Mouse (Mus musculus) heart, embryonic 12.5 days (tissue): ENCODE measurements around the gene Syt2. TPM values are rescaled to one million over a fixed set of nuclear protein-coding genes. Genes with fewer than 3 reads are reported as not detected.

Experiments
- ATAC-seq: fragments of 200-750 bp; cut with Nextera tagmentation; 2 replicates; pipeline ENCODE4 v1.8.0; 2017; ENCODE audit warnings: moderate TSS enrichment, moderate library complexity; ENCODE audit not compliant: insufficient number of reproducible peaks, low FRiP score
- H3K27ac ChIP-seq: fragments of 300-500 bp; sonication (generic); 2 replicates; pipeline ENCODE4 v1.5.1; 2016; ENCODE audit warnings: mild to moderate bottlenecking, moderate library complexity; ENCODE audit not compliant: poor library complexity, severe bottlenecking
- H3K27me3 ChIP-seq: fragments of 300-500 bp; sonication (generic); replicated peaks from 2 replicates; pipeline ENCODE4 v1.6.1; 2016; ENCODE audit warnings: mild to moderate bottlenecking, moderate library complexity
- H3K36me3 ChIP-seq: fragments of 300-500 bp; sonication (generic); 2 replicates; pipeline ENCODE4 v1.6.1; 2016; ENCODE audit warnings: mild to moderate bottlenecking, moderate library complexity
- H3K4me1 ChIP-seq: fragments of 300-500 bp; sonication (generic); replicated peaks from 2 replicates; pipeline ENCODE4 v1.6.1; 2016; ENCODE audit warnings: mild to moderate bottlenecking
- H3K4me2 ChIP-seq: fragments of 300-500 bp; sonication (generic); 2 replicates; pipeline ENCODE4 v1.6.1; 2016; ENCODE audit warnings: mild to moderate bottlenecking, moderate library complexity
- H3K4me3 ChIP-seq: fragments of 300-500 bp; sonication (generic); 2 replicates; pipeline ENCODE4 v1.5.1; 2016; ENCODE audit warnings: mild to moderate bottlenecking
- H3K9ac ChIP-seq: fragments of 300-500 bp; sonication (generic); 2 replicates; pipeline ENCODE4 v1.6.1; 2016; ENCODE audit warnings: mild to moderate bottlenecking, moderate library complexity
- H3K9me3 ChIP-seq: fragments of 300-500 bp; sonication (generic); replicated peaks from 2 replicates; pipeline ENCODE4 v1.6.1; 2016; ENCODE audit warnings: mild to moderate bottlenecking, moderate library complexity
- WGBS: fragments of 180-500 bp; shearing (Covaris S2); methylation state at CpG from one replicate; pipeline ENCODE4 v1.1.7; 2016; 5-methylcytosine and 5-hydroxymethylcytosine counted together
- polyA plus RNA-seq: library from polyadenylated mRNA; unstranded; fragments of >200 nt; fragmentation: Nextera tagmentation; extraction: Ambion mirVana; gene quantifications from 2 replicates; pipeline ENCODE4 v1.2.1, GENCODE M21; 2016

The Syt2 gene
- polyA plus RNA-seq, 1 experiment from 2014 or later, result 0.23 TPM

GRCm38 (mm10) chr1:134686834-134687421 lies 40.5 kb downstream of the Syt2 start:
- Histone ChIP-seq H3K4me3 (no peak overlapping the region), H3K9ac (no peak overlapping the region), H3K9me3 (peaks cover 5% of the 10 kb centered on the region; the same call in 1 of the 2 replicates), H3K4me2 (no peak overlapping the region), H3K36me3 (no peaks in the 10 kb centered on the region), H3K4me1 (no peaks in the 10 kb centered on the region), H3K27ac (no peak overlapping the region), H3K27me3 (peaks cover 5% of the 10 kb centered on the region)
- ATAC-seq, result no peak
- WGBS, result 52% methylated on average over 4 of the region's 4 CpGs

GRCm38 (mm10) chr1:134696302-134696701 lies 49.8 kb downstream of the Syt2 start:
- Histone ChIP-seq H3K4me1 (peaks cover 7% of the 10 kb centered on the region), H3K9me3 (peaks cover 2% of the 10 kb centered on the region; the same call in 1 of the 2 replicates), H3K9ac (no peak overlapping the region), H3K4me3 (no peak overlapping the region), H3K36me3 (no peaks in the 10 kb centered on the region), H3K27ac (no peak overlapping the region), H3K4me2 (no peak overlapping the region), H3K27me3 (0 out of 2 replicates have a peak, but pooled peaks cover 9% of the 10 kb centered on the region)
- 68% methylated on average over 2 of the region's 2 CpGs for WGBS
- no peak for ATAC-seq

GRCm38 (mm10) chr1:134697073-134697472 lies 50.6 kb downstream of the Syt2 start:
- Histone ChIP-seq H3K4me2 (no peak overlapping the region), H3K9me3 (no peaks in the 10 kb centered on the region), H3K36me3 (no peaks in the 10 kb centered on the region), H3K27me3 (0 out of 2 replicates have a peak, but pooled peaks cover 9% of the 10 kb centered on the region), H3K27ac (no peak overlapping the region), H3K4me3 (no peak overlapping the region), H3K4me1 (peaks cover 7% of the 10 kb centered on the region), H3K9ac (no peak overlapping the region)
- WGBS, result 77% methylated on average over 4 of the region's 4 CpGs
- no peak for ATAC-seq

- Histone ChIP-seq H3K27ac (no peak overlapping the region), H3K9ac (no peak overlapping the region), H3K9me3 (no peaks in the 10 kb centered on the region), H3K27me3 (0 out of 2 replicates have a peak, but pooled peaks cover 9% of the 10 kb centered on the region), H3K4me2 (no peak overlapping the region), H3K36me3 (no peaks in the 10 kb centered on the region), H3K4me1 (peaks cover 7% of the 10 kb centered on the region), H3K4me3 (no peak overlapping the region)
- 84% methylated on average over 17 of the region's 17 CpGs for WGBS
- ATAC-seq, result no peak
Measured at GRCm38 (mm10) chr1:134697522-134698250, 51.2 kb downstream of the Syt2 start.

GRCm38 (mm10) chr1:134698486-134698885 lies 52.0 kb downstream of the Syt2 start:
- no peak overlapping the region for H3K4me2 ChIP-seq
- H3K4me1 ChIP-seq, result peaks cover 10% of the 10 kb centered on the region
- H3K36me3 ChIP-seq, result no peaks in the 10 kb centered on the region
- H3K9ac ChIP-seq, result no peak overlapping the region
- no peak overlapping the region for H3K27ac ChIP-seq
- H3K4me3 ChIP-seq, result no peak overlapping the region
- H3K27me3 ChIP-seq, result 0 out of 2 replicates have a peak, but pooled peaks cover 9% of the 10 kb centered on the region
- no peak for ATAC-seq
- H3K9me3 ChIP-seq, result no peaks in the 10 kb centered on the region
- WGBS, result 62% methylated on average over 5 of the region's 5 CpGs

- WGBS, result 71% methylated on average over 9 of the region's 9 CpGs
- Histone ChIP-seq H3K27ac (no peak overlapping the region), H3K9me3 (no peaks in the 10 kb centered on the region), H3K4me3 (no peak overlapping the region), H3K27me3 (peaks cover 12% of the 10 kb centered on the region), H3K4me2 (no peak overlapping the region), H3K4me1 (peaks cover 11% of the 10 kb centered on the region), H3K36me3 (no peaks in the 10 kb centered on the region), H3K9ac (no peak overlapping the region)
- ATAC-seq, result no peak
Measured at GRCm38 (mm10) chr1:134699390-134699789, 52.9 kb downstream of the Syt2 start.

GRCm38 (mm10) chr1:134700151-134700550 lies 53.7 kb downstream of the Syt2 start:
- WGBS, result 71% methylated on average over 2 of the region's 2 CpGs
- H3K36me3 ChIP-seq, result no peaks in the 10 kb centered on the region
- no peak overlapping the region for H3K4me2 ChIP-seq
- no peak for ATAC-seq
- no peak overlapping the region for H3K4me3 ChIP-seq
- H3K27me3 ChIP-seq, result peaks cover 19% of the 10 kb centered on the region
- H3K4me1 ChIP-seq, result peaks cover 13% of the 10 kb centered on the region
- no peak overlapping the region for H3K27ac ChIP-seq
- H3K9me3 ChIP-seq, result no peaks in the 10 kb centered on the region
- no peak overlapping the region for H3K9ac ChIP-seq

GRCm38 (mm10) chr1:134700634-134701033 lies 54.2 kb downstream of the Syt2 start:
- no peak for ATAC-seq
- Histone ChIP-seq H3K4me1 (peaks cover 14% of the 10 kb centered on the region), H3K4me2 (no peak overlapping the region), H3K36me3 (no peaks in the 10 kb centered on the region), H3K27me3 (peaks cover 24% of the 10 kb centered on the region), H3K9ac (no peak overlapping the region), H3K9me3 (no peaks in the 10 kb centered on the region), H3K27ac (no peak overlapping the region), H3K4me3 (no peak overlapping the region)
- 47% methylated on average over 5 of the region's 5 CpGs for whole genome bisulfite sequencing

- Histone ChIP-seq H3K36me3 (no peaks in the 10 kb centered on the region), H3K4me1 (peaks cover 14% of the 10 kb centered on the region), H3K9ac (no peak overlapping the region), H3K27ac (no peak overlapping the region), H3K4me2 (no peak overlapping the region), H3K9me3 (no peaks in the 10 kb centered on the region), H3K4me3 (no peak overlapping the region), H3K27me3 (peaks cover 30% of the 10 kb centered on the region)
- 14% methylated on average over 6 of the region's 6 CpGs for WGBS
- ATAC-seq, result no peak
Measured at GRCm38 (mm10) chr1:134701191-134701590, 54.7 kb downstream of the Syt2 start.

- Histone ChIP-seq H3K9ac (no peak overlapping the region), H3K36me3 (no peaks in the 10 kb centered on the region), H3K4me3 (no peak overlapping the region), H3K27ac (no peak overlapping the region), H3K4me1 (peaks cover 15% of the 10 kb centered on the region), H3K27me3 (peaks cover 49% of the 10 kb centered on the region), H3K9me3 (no peaks in the 10 kb centered on the region), H3K4me2 (no peak overlapping the region)
- 88% methylated on average over 2 of the region's 2 CpGs for WGBS
- no peak for ATAC-seq
Measured at GRCm38 (mm10) chr1:134703232-134703631, 56.8 kb downstream of the Syt2 start.

- no peak overlapping the region for H3K9ac ChIP-seq
- 33% methylated on average over 22 of the region's 22 CpGs for WGBS
- H3K36me3 ChIP-seq, result no peaks in the 10 kb centered on the region
- no peak overlapping the region for H3K27ac ChIP-seq
- H3K9me3 ChIP-seq, result no peaks in the 10 kb centered on the region
- H3K27me3 ChIP-seq, result peaks cover 59% of the 10 kb centered on the region
- no peak for ATAC-seq
- no peak overlapping the region for H3K4me2 ChIP-seq
- peaks cover 22% of the 10 kb centered on the region for H3K4me1 ChIP-seq
- no peak overlapping the region for H3K4me3 ChIP-seq
Measured at GRCm38 (mm10) chr1:134704396-134705306, 58.2 kb downstream of the Syt2 start.
